Mouse (Mus musculus) neural tube, embryonic 15.5 days (tissue): Measurements from ENCODE around the gene Fgfr2. TPM values are rescaled to one million over a fixed set of nuclear protein-coding genes. Genes with fewer than 3 reads are reported as not detected.
A peak's percentile ranks its signal among the peaks of the same experiment; 100 is the strongest.
"Not testable (repeated sequence)": the region's sequence is repeated elsewhere in the genome, so short reads cannot be mapped to it uniquely, and the experiment has no call there.

Experiments used
- ATAC-seq: fragments of 200-750 bp; cut with Nextera tagmentation; 2 replicates; pipeline ENCODE4 v1.8.0; 2017; ENCODE audit warnings: mild to moderate bottlenecking, moderate TSS enrichment, moderate library complexity; ENCODE audit not compliant: low FRiP score
- H3K27ac ChIP-seq: fragments of 300-500 bp; sonication (generic); replicated peaks from 2 replicates; pipeline ENCODE4 v1.5.1; 2015; ENCODE audit warnings: mild to moderate bottlenecking, inconsistent platforms
- H3K27me3 ChIP-seq: fragments of 300-500 bp; sonication (generic); replicated peaks from 2 replicates; pipeline ENCODE4 v1.6.1; 2015; ENCODE audit warnings: inconsistent platforms
- H3K36me3 ChIP-seq: fragments of 300-500 bp; sonication (generic); 2 replicates; pipeline ENCODE4 v1.6.1; 2015; ENCODE audit warnings: inconsistent platforms
- H3K4me1 ChIP-seq: fragments of 300-500 bp; sonication (generic); 2 replicates; pipeline ENCODE4 v1.6.1; 2015; ENCODE audit warnings: inconsistent platforms
- H3K4me2 ChIP-seq: fragments of 300-500 bp; sonication (generic); 2 replicates; pipeline ENCODE4 v1.6.1; 2015; ENCODE audit warnings: inconsistent platforms, mild to moderate bottlenecking, moderate library complexity
- H3K4me3 ChIP-seq: fragments of 300-500 bp; sonication (generic); replicated peaks from 2 replicates; pipeline ENCODE4 v1.5.1; 2015; ENCODE audit warnings: mild to moderate bottlenecking, inconsistent platforms
- H3K9ac ChIP-seq: fragments of 300-500 bp; sonication (generic); replicated peaks from 2 replicates; pipeline ENCODE4 v1.6.1; 2015; ENCODE audit warnings: mild to moderate bottlenecking, inconsistent platforms
- H3K9me3 ChIP-seq: fragments of 300-500 bp; sonication (generic); replicated peaks from 2 replicates; pipeline ENCODE4 v1.6.1; 2016; ENCODE audit warnings: inconsistent platforms
- WGBS: fragments of 180-500 bp; shearing (Covaris S2); methylation state at CpG from one replicate; pipeline ENCODE4 v1.1.7; 2015; ENCODE audit warnings: mixed read lengths; 5-methylcytosine and 5-hydroxymethylcytosine counted together
- polyA plus RNA-seq: library from polyadenylated mRNA; unstranded; fragments of >200 nt; fragmentation: Nextera tagmentation; extraction: Ambion mirVana; gene quantifications from 2 replicates; pipeline ENCODE4 v1.2.1, GENCODE M21; 2015

Fgfr2 gene
- polyA plus RNA-seq, 1 experiment from 2014 or later: 21.2 TPM

DNA sequence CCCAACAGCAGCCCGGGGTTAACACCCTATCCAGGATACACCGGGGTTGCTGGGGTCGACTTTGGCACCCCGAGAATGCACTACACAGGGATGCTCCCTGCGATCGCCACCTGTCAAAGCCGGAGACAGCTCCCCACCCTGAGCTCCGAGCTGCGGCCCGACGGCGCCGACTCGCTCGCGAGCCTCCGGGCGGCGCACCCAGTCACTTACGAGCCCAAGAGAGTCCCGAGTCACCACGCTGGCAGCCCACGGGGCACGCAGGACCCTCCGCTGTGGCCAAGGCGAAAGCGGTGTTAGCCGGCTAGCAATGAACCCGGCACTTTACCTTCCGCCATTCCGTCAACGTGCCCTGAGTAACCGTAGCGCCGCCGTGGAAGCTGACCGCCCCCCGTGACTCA, 1713.2 kb downstream of the Fgfr2 start:
- peak; percentile 66 for ATAC-seq
- Histone ChIP-seq H3K9ac (peak overlapping the region; percentile 93), H3K4me2 (peak overlapping the region; percentile 79), H3K27ac (peak overlapping the region; percentile 79), H3K4me3 (peak overlapping the region; percentile 98), H3K27me3 (no peaks in the 10 kb centered on the region), H3K9me3 (no peaks in the 10 kb centered on the region), H3K4me1 (peaks cover 44% of the 10 kb centered on the region), H3K36me3 (no peaks in the 10 kb centered on the region)
- under 1% methylated on average over 38 of the region's 38 CpGs for WGBS

DNA sequence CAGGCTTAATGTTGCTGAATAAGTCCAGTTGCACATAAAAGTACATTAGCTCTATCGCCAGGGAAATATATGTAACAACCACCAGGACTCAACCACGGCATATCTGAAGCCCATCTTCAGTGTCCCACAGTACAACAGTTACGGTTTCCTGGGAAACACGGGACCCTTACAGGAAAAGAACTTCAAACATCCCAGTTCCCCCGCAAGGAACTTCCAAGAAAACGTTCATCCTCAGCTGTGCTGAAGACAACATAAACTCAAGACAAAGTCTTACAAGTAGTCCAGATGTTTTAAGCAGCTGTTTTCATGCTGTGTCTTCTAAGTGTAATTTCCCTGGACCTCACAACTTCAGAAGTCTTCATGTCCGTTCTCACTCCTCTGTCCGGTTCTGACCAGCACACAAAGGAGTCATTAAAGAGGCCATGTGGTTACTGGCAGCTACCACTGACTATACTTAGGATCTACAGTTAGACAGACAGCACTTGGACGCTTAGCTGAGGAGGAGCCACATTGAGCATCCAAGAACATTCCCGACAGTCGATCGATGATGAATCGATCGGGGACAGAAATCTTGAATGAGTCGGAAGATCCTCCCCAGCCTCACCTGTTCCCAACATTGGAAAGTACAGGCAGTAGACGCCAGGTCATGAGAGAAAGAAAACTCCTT, 1713.7 kb downstream of the Fgfr2 start:
- Histone ChIP-seq H3K4me2 (peak overlapping the region; percentile 79), H3K4me3 (peak overlapping the region; percentile 98), H3K9me3 (no peaks in the 10 kb centered on the region), H3K27ac (no peak overlapping the region), H3K27me3 (no peaks in the 10 kb centered on the region), H3K9ac (peak overlapping the region; percentile 93), H3K4me1 (peaks cover 44% of the 10 kb centered on the region), H3K36me3 (no peaks in the 10 kb centered on the region)
- WGBS: 5% methylated on average over 16 of the region's 16 CpGs
- 0 out of 2 replicates have a peak, but pooled peaks have one; percentile 12 for ATAC-seq

DNA sequence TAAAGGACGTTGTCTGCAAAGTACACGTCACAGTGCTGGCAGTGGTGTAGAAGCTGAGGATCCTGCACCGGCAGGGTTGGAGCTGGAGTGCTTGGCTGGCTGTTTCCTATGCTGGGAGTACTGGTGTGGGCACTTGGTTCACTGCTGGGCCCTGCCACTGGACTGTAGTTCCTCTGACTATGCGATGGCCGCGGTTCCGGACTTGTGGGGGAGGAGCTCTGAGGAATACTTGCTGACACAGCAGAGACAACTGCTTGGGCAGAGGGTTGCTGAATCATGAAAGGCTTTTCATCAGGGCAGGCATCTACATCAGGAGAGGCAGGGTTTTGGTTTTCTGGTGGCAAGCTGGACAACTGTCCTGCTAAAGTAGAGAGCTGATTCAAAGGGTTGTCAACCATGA, 1731.4 kb downstream of the Fgfr2 start:
- not testable (repeated sequence) for H3K9me3 ChIP-seq, ATAC-seq, H3K4me1 ChIP-seq, H3K4me3 ChIP-seq, H3K27me3 ChIP-seq, H3K9ac ChIP-seq, H3K4me2 ChIP-seq, H3K27ac ChIP-seq
- WGBS: 89% methylated on average over 7 of the region's 7 CpGs
- H3K36me3 ChIP-seq: peaks cover 19% of the 10 kb centered on the region

DNA sequence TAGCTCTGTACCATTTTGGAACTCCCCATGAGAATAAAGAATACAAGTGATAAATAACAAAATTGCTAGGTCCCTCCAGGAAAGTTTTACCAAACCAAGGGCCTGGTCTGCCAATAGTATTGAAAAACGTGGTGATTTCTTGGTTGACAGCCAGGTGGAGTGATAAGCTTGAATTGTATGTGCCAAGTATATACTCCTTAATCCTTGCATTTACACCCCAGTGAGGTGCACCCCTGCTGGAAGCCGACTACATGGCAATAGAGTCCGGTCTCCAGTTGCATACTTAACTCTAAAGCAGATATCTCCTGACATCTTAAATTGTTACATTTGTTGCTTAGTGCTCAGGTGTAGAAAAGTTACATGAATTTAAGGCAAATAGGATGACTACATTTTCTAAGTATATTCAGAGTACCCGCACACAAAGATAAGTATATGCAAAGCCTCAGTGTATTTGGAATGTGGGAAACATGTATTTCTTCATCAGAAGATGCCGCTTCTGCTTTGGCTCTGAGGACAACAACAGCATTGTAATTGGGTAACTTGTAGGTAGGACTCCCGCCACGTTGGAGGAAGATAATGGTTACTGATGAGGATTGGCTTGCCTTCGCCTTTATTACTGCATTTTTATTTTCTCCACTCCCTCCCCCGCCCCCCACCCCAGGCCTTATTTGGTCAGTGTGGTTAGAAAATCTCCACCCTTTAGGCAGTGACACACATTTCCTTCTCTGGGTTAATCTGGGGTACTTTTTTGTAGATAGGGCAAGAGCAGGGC, 1751.1 kb downstream of the Fgfr2 start:
- ATAC-seq: no peak
- H3K4me2 ChIP-seq: peak overlapping the region; percentile 65
- peaks cover 11% of the 10 kb centered on the region for H3K4me1 ChIP-seq
- no peaks in the 10 kb centered on the region for H3K27me3 ChIP-seq
- peak overlapping the region; percentile 75 for H3K4me3 ChIP-seq
- 70% methylated on average over 9 of the region's 9 CpGs for WGBS
- 0 out of 2 replicates have a peak, but pooled peaks cover 6% of the 10 kb centered on the region for H3K36me3 ChIP-seq
- H3K27ac ChIP-seq: peak overlapping the region; percentile 94; the same call in 1 of the 2 replicates
- peak overlapping the region; percentile 90; the same call in 1 of the 2 replicates for H3K9ac ChIP-seq
- H3K9me3 ChIP-seq: no peaks in the 10 kb centered on the region

GRCm38 (mm10) chr7:131371470-131371860, 1751.7 kb downstream of the Fgfr2 start:
- Histone ChIP-seq H3K9me3 (no peaks in the 10 kb centered on the region), H3K27ac (peak overlapping the region; percentile 94), H3K36me3 (0 out of 2 replicates have a peak, but pooled peaks cover 6% of the 10 kb centered on the region), H3K4me3 (peak overlapping the region; percentile 75), H3K9ac (peak overlapping the region; percentile 90), H3K27me3 (no peaks in the 10 kb centered on the region), H3K4me2 (peak overlapping the region; percentile 65), H3K4me1 (peaks cover 11% of the 10 kb centered on the region)
- ATAC-seq: no peak; the same call in none of the 2 replicates
- WGBS: 7% methylated on average over 9 of the region's 9 CpGs

GRCm38 (mm10) chr7:131370648-131371469, 1752.3 kb downstream of the Fgfr2 start, which contains the start of gene Pstk:
Gene Pstk, plus strand, starts transcription at chr7:131371141.
- H3K4me2 ChIP-seq: peak within 1 kb of the TSS; percentile 65
- peak; percentile 94 for ATAC-seq
- 5% methylated on average over 47 of the region's 47 CpGs for WGBS

DNA sequence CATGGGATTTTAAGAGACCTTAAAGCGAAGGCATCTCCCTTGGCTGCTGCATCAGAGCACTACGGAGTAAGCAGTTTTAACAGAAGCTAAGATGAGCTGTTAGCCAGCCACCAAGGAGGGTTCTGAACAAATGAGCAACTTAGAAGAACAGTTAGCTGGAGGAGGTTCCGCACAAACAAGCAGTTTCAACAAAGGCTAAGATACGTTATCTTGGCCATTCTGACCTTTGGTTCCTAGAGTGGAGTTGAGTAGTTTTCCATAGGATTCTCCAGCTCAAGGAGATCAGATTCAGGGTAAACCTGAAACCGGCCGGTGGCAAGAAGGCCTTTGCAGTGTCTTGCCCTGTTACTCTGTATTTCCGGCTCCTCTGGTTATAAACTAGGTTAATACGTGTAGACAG, 1759.0 kb downstream of the Fgfr2 start:
- H3K36me3 ChIP-seq: peaks cover 3% of the 10 kb centered on the region; the same call in 1 of the 2 replicates
- H3K9ac ChIP-seq: no peak overlapping the region
- 94% methylated on average over 8 of the region's 8 CpGs for WGBS
- no peaks in the 10 kb centered on the region for H3K27me3 ChIP-seq
- H3K9me3 ChIP-seq: no peaks in the 10 kb centered on the region
- H3K27ac ChIP-seq: no peak overlapping the region
- H3K4me2 ChIP-seq: no peak overlapping the region
- peaks cover 17% of the 10 kb centered on the region for H3K4me1 ChIP-seq
- H3K4me3 ChIP-seq: no peak overlapping the region
- ATAC-seq: no peak

More at GRCm38 (mm10) chr7:131370648-131371469, 1752.3 kb downstream of the Fgfr2 start, which contains the start of gene Pstk:
- no peaks in the 10 kb centered on the region for H3K9me3 ChIP-seq
- H3K9ac ChIP-seq: peak within 1 kb of the TSS; percentile 90
- peak within 1 kb of the TSS; percentile 94 for H3K27ac ChIP-seq
- 0 out of 2 replicates have a peak, but pooled peaks cover 6% of the 10 kb centered on the region for H3K36me3 ChIP-seq
- peaks cover 11% of the 10 kb centered on the region for H3K4me1 ChIP-seq
- H3K27me3 ChIP-seq: no peaks in the 10 kb centered on the region
- H3K4me3 ChIP-seq: peak within 1 kb of the TSS; percentile 75

DNA sequence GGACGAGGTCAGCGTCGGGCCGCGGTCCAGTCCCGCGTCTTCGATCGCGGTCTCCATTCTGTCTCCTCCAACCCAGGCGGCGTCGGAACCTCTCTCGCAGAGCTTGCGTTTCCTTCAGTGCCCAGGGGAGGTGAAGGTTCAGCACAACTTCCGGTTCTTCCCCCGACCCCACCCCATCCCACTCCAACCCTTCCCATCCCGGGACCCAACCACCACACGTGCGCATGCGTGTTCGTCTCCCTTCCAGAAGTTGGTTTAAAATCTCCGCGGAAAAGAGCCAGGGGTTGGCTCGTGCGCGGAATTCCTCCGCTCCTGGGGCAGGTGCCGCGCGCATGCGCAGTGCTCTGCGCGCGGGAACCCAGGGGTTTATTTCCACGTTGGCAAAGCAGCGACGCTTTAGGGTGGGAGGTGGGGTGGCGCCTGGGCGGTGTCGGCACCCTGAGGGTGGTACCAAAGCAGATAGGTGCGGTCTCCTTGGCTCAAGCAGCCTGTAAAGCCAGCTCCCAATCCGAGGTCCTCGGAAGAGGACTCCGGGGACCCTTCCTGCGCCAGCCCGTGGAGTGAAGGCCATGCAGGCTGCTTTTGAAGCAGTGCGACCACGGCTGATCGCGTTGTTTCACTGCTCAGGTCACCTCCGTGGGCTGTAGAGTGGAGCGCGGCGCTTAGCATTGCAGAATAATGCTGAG, 1760.4 kb downstream of the Fgfr2 start, which contains the start of gene 2310057M21Rik:
Gene 2310057M21Rik (minus strand): TSS at position 145 of the 686 bp plus-strand sequence.
- peak; percentile 97 for ATAC-seq
- Histone ChIP-seq H3K9ac (peak within 1 kb of the TSS; percentile 83), H3K36me3 (peaks cover 13% of the 10 kb centered on the region), H3K4me3 (peak within 1 kb of the TSS; percentile 84), H3K4me1 (peaks cover 17% of the 10 kb centered on the region), H3K4me2 (peak within 1 kb of the TSS; percentile 96), H3K27ac (peak within 1 kb of the TSS; percentile 89), H3K27me3 (no peaks in the 10 kb centered on the region), H3K9me3 (no peaks in the 10 kb centered on the region)
- WGBS: under 1% methylated on average over 55 of the region's 55 CpGs

DNA sequence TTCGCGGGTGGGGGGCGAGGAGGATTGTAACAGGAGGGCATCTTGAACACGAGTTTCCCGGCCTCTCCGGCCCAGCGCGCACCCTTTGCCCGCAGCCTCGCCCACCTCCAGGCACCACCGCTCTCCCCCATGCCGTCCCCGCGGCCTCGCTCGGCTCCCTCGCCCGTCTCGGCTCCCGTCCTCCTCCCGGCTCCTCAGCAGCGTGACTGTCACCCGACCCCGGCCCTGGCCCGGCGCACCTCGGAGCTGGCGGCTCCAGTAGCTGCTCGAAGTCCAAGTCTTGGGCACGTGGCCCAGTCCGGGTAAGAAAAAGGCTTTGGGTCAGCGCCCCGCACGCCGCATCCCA, 1760.9 kb downstream of the Fgfr2 start:
- under 1% methylated on average over 35 of the region's 35 CpGs for WGBS
- peak overlapping the region; percentile 83 for H3K9ac ChIP-seq

DNA sequence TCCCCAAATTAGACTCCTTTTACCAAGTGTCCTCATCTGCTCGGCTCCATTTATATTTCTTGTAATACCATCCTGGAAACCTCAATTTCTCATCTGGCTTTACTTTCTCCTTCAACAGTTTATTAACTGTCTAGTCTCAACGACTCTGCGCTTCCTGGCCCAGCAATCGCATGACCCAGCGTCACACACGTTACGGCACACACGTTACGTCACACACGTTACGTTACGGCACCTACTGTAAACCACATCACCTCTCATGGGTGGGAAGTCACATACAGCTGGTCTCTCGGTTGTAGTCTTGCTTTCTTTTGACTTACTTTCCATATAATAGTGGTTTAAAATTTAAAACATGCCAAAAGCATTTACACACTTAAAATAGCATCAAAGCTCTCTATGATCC, 1767.0 kb downstream of the Fgfr2 start:
- Histone ChIP-seq H3K9me3 (no peaks in the 10 kb centered on the region), H3K9ac (no peak overlapping the region), H3K4me1 (peaks cover 3% of the 10 kb centered on the region), H3K27me3 (no peaks in the 10 kb centered on the region), H3K36me3 (peaks cover 51% of the 10 kb centered on the region), H3K4me2 (no peak overlapping the region), H3K4me3 (no peak overlapping the region), H3K27ac (no peak overlapping the region)
- no peak for ATAC-seq
- 98% methylated on average over 13 of the region's 13 CpGs for WGBS

More for the DNA sequence above, 1760.9 kb downstream of the Fgfr2 start:
- Histone ChIP-seq H3K36me3 (peaks cover 18% of the 10 kb centered on the region), H3K27me3 (no peaks in the 10 kb centered on the region), H3K4me2 (peak overlapping the region; percentile 96), H3K27ac (peak overlapping the region; percentile 89), H3K9me3 (no peaks in the 10 kb centered on the region), H3K4me3 (peak overlapping the region; percentile 84), H3K4me1 (peaks cover 17% of the 10 kb centered on the region)
- ATAC-seq: peak; percentile 83
